Mouse (Mus musculus) kidney, embryonic 15.5 days (tissue): ENCODE measurements around the gene Fgfr2. TPM values are rescaled to one million over a fixed set of nuclear protein-coding genes. Genes with fewer than 3 reads are reported as not detected.
A peak's percentile ranks its signal among the peaks of the same experiment; 100 is the strongest.

Experiments
- ATAC-seq: fragments of 200-750 bp; cut with Nextera tagmentation; replicated peaks from 2 replicates; pipeline ENCODE4 v1.8.0; 2017; ENCODE audit warnings: moderate TSS enrichment; ENCODE audit not compliant: low FRiP score
- H3K27ac ChIP-seq: fragments of 300-500 bp; sonication (generic); 2 replicates; pipeline ENCODE4 v1.5.1; 2015; ENCODE audit warnings: mild to moderate bottlenecking, inconsistent platforms
- H3K27me3 ChIP-seq: fragments of 300-500 bp; sonication (generic); 2 replicates; pipeline ENCODE4 v1.6.1; 2015; ENCODE audit warnings: inconsistent platforms
- H3K36me3 ChIP-seq: fragments of 300-500 bp; sonication (generic); 2 replicates; pipeline ENCODE4 v1.6.1; 2015; ENCODE audit warnings: inconsistent platforms
- H3K4me1 ChIP-seq: fragments of 300-500 bp; sonication (generic); 2 replicates; pipeline ENCODE4 v1.6.1; 2015; ENCODE audit warnings: inconsistent platforms
- H3K4me2 ChIP-seq: fragments of 300-500 bp; sonication (generic); 2 replicates; pipeline ENCODE4 v1.6.1; 2015; ENCODE audit warnings: moderate library complexity, mild to moderate bottlenecking, inconsistent platforms
- H3K4me3 ChIP-seq: fragments of 300-500 bp; sonication (generic); replicated peaks from 2 replicates; pipeline ENCODE4 v1.5.1; 2015; ENCODE audit warnings: mild to moderate bottlenecking, inconsistent platforms
- H3K9ac ChIP-seq: fragments of 300-500 bp; sonication (generic); 2 replicates; pipeline ENCODE4 v1.6.1; 2015; ENCODE audit warnings: mild to moderate bottlenecking, inconsistent platforms
- H3K9me3 ChIP-seq: fragments of 300-500 bp; sonication (generic); replicated peaks from 2 replicates; pipeline ENCODE4 v1.6.1; 2016; ENCODE audit warnings: inconsistent platforms
- whole genome bisulfite sequencing: fragments of 180-500 bp; shearing (Covaris S2); methylation state at CpG from one replicate; pipeline ENCODE4 v1.1.7; 2015; ENCODE audit warnings: mixed read lengths; 5-methylcytosine and 5-hydroxymethylcytosine counted together
- polyA plus RNA-seq: library from polyadenylated mRNA; unstranded; fragments of >200 nt; fragmentation: Nextera tagmentation; extraction: Ambion mirVana; gene quantifications from 2 replicates; pipeline ENCODE4 v1.2.1, GENCODE M21; 2015

Gene Fgfr2
- polyA plus RNA-seq, 1 experiment from 2014 or later, result 104 TPM

DNA sequence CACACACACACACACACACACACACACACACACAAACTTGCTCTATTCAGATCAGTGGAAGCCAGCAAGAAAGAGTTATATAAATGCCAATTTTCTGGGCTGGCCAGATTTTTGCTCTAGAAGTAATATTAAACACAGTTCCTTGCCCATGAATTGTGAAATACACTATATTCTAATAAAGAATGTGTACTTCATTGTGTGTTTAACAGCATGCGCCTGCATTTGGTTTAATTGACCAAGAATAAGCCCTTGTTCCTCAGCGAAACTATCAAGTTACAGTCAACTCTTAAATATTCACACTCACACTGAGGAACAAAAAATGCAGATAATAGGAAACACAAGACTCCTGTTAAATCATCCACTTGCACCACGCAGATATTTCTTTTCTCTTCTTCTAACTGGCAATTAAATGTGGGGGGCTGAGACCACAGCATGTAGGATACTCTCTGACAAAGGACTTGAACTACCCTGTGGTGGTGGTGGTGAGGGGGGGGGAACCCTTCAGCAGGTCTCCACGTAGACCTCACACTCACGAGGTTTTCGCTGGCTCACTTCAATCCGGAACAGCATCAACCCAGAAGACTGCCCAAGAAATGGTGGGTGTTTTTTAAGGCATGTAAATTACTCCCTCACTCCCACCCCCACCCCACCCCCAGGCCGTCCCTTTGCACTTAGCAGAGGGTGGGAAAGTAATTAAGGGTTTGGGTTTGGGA, 2865.0 kb downstream of the Fgfr2 start:
- 25% methylated on average over 8 of the region's 8 CpGs for WGBS
- Histone ChIP-seq H3K27me3 (no peaks in the 10 kb centered on the region), H3K4me3 (peak overlapping the region; percentile 81; the same call in 1 of the 2 replicates), H3K9ac (no peak overlapping the region), H3K4me1 (peaks cover 93% of the 10 kb centered on the region), H3K4me2 (peak overlapping the region; percentile 86), H3K36me3 (peaks cover 21% of the 10 kb centered on the region), H3K9me3 (no peaks in the 10 kb centered on the region), H3K27ac (peak overlapping the region; percentile 69)
- no peak; the same call in 1 of the 2 replicates for ATAC-seq

DNA sequence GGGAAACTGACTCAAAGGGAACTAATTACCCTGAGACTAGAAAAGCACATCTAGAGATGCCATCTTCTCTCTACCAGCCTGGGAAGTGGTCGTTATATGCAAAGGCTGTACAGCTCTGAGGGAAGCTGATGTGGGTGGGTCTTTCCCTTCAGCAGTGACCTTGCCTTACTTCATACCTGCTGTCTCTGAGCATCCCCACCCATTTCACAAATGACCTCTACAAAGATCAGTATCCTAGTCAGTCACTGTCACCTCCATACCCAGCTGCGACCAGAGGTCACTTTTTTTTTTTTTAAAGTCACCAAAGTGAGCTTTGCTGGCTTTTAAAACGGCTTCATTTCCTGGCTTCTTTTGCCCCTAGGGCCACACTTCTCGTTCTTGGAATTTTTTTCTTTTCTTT, 2869.9 kb downstream of the Fgfr2 start:
- Histone ChIP-seq H3K9me3 (no peaks in the 10 kb centered on the region), H3K36me3 (0 out of 2 replicates have a peak, but pooled peaks cover 13% of the 10 kb centered on the region), H3K4me2 (no peak overlapping the region), H3K9ac (no peak overlapping the region), H3K27me3 (no peaks in the 10 kb centered on the region), H3K4me3 (no peak overlapping the region), H3K27ac (no peak overlapping the region), H3K4me1 (peaks cover 95% of the 10 kb centered on the region)
- ATAC-seq, result no peak
- 43% methylated on average over 4 of the region's 4 CpGs for WGBS

DNA sequence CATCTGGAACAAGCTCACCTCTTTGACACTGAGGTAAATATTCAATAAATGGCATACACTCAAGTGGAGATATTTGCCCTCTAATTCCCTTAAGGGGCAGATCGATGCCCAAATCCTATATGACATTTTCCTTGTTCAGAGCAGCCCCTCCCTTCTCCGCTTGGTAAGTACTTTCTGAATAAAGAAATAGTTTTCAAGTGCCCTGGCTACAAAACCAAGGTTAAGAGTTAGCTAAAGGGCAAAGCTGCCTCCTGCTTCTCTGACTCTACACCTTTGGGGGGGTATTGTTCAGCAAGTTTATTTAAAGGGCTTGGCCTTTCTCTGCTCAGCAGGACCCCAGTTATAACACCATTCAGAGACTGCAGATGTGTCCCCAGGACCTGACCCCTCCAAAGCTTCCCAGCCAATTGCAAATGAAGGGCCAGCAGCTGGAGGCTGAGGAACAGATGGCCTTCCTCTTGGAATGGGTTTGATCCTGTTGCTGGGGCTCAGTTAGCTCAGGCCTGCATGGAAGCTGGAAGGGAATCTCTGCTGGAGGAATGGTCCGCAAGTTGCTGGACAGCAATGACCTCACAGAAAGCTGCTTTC, 2871.1 kb downstream of the Fgfr2 start:
- Histone ChIP-seq H3K4me1 (peaks cover 95% of the 10 kb centered on the region), H3K27me3 (no peaks in the 10 kb centered on the region), H3K27ac (peak overlapping the region; percentile 68), H3K9ac (no peak overlapping the region), H3K36me3 (0 out of 2 replicates have a peak, but pooled peaks cover 13% of the 10 kb centered on the region), H3K9me3 (no peaks in the 10 kb centered on the region), H3K4me3 (no peak overlapping the region), H3K4me2 (no peak overlapping the region; the same call in 1 of the 2 replicates)
- ATAC-seq, result no peak
- WGBS, result 61% methylated on average over 3 of the region's 3 CpGs

DNA sequence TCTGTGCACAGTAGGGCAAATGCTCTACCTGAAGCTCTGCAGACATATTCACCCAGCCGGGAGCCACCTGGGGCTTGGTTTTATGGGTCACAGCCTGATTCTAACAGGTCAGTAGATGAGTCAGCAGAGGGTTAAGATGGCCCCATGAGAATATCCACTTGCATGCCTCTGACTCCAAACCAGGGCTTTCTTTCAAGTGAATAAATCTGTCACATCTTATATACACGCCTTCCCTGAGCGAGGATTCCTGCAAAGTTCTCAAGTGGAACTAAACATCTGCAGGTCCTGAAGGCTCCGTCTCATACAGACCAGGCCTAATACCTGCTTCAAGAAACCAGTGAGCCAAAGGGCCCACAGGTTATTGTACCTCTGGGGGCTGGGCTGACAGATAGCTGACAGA, 2872.2 kb downstream of the Fgfr2 start:
- WGBS, result 28% methylated on average over 4 of the region's 4 CpGs
- peak overlapping the region; percentile 13; the same call in 1 of the 2 replicates for H3K4me2 ChIP-seq
- H3K9me3 ChIP-seq, result no peaks in the 10 kb centered on the region
- peak; percentile 67 for ATAC-seq
- H3K27me3 ChIP-seq, result no peaks in the 10 kb centered on the region
- peaks cover 95% of the 10 kb centered on the region for H3K4me1 ChIP-seq
- H3K27ac ChIP-seq, result peak overlapping the region; percentile 68
- 0 out of 2 replicates have a peak, but pooled peaks cover 13% of the 10 kb centered on the region for H3K36me3 ChIP-seq
- no peak overlapping the region for H3K9ac ChIP-seq
- no peak overlapping the region for H3K4me3 ChIP-seq

- Histone ChIP-seq H3K27me3 (no peaks in the 10 kb centered on the region), H3K4me1 (peaks cover 100% of the 10 kb centered on the region), H3K36me3 (0 out of 2 replicates have a peak, but pooled peaks cover 12% of the 10 kb centered on the region), H3K4me3 (no peak overlapping the region), H3K9ac (no peak overlapping the region), H3K9me3 (no peaks in the 10 kb centered on the region), H3K4me2 (no peak overlapping the region), H3K27ac (no peak overlapping the region)
- ATAC-seq, result no peak
- 48% methylated on average over 7 of the region's 7 CpGs for WGBS
These were observed 2874.7 kb downstream of the Fgfr2 start for GRCm38 (mm10) chr7:130248403-130248802.

GRCm38 (mm10) chr7:130247831-130248230, 2875.3 kb downstream of the Fgfr2 start:
- Histone ChIP-seq H3K9me3 (no peaks in the 10 kb centered on the region), H3K4me2 (no peak overlapping the region), H3K36me3 (0 out of 2 replicates have a peak, but pooled peaks cover 6% of the 10 kb centered on the region), H3K27me3 (no peaks in the 10 kb centered on the region), H3K4me3 (no peak overlapping the region), H3K4me1 (peaks cover 99% of the 10 kb centered on the region), H3K27ac (no peak overlapping the region), H3K9ac (no peak overlapping the region)
- 66% methylated on average over 10 of the region's 10 CpGs for WGBS
- no peak for ATAC-seq

DNA sequence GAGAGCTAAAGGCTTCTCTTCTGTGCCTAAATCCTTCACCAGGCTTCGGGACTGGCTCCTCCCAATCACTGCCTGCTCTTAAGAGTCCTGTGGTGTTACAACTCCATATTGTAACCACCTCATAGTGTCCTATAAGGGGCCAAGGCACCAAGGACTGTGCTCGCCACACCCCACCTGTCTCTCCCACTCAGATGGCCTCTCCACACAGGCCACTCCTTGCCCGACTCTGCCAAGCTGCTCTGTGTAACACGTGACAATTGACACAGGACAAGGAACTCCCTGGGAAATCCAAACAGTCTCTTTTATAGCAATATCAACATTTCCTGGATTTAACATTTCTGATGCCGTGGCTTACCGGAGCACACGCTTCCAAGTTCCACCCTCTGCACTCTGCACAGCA, 2876.7 kb downstream of the Fgfr2 start:
- no peaks in the 10 kb centered on the region for H3K36me3 ChIP-seq
- 47% methylated on average over 7 of the region's 7 CpGs for WGBS
- no peak overlapping the region for H3K9ac ChIP-seq
- no peaks in the 10 kb centered on the region for H3K9me3 ChIP-seq
- no peaks in the 10 kb centered on the region for H3K27me3 ChIP-seq
- no peak overlapping the region for H3K4me3 ChIP-seq
- H3K4me2 ChIP-seq, result no peak overlapping the region
- ATAC-seq, result no peak
- no peak overlapping the region for H3K27ac ChIP-seq
- peaks cover 98% of the 10 kb centered on the region for H3K4me1 ChIP-seq

DNA sequence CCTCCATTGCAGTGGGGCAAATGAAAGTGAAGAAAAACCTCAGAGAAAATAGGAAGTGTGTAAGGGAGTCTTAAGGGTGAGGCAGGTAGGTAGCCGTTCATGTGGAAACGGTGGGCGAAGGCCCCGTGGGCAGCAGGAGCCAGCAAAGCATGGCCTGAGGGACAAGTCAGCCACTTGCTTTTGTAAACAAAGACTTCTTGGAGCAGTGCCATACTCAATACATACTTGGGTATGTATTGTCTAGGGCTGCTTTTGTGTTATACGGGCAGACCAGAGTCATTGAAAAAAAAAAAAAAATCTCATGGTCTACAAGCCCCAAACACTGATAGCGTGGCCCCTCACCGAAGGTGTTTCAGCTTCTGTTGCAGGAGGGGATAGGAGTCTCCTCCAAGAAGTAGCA, 2878.6 kb downstream of the Fgfr2 start:
- no peaks in the 10 kb centered on the region for H3K9me3 ChIP-seq
- H3K9ac ChIP-seq, result no peak overlapping the region
- H3K4me1 ChIP-seq, result peaks cover 92% of the 10 kb centered on the region
- WGBS, result 48% methylated on average over 7 of the region's 7 CpGs
- H3K27me3 ChIP-seq, result no peaks in the 10 kb centered on the region
- no peak overlapping the region for H3K4me2 ChIP-seq
- no peak for ATAC-seq
- H3K4me3 ChIP-seq, result no peak overlapping the region
- H3K27ac ChIP-seq, result no peak overlapping the region
- no peaks in the 10 kb centered on the region for H3K36me3 ChIP-seq

DNA sequence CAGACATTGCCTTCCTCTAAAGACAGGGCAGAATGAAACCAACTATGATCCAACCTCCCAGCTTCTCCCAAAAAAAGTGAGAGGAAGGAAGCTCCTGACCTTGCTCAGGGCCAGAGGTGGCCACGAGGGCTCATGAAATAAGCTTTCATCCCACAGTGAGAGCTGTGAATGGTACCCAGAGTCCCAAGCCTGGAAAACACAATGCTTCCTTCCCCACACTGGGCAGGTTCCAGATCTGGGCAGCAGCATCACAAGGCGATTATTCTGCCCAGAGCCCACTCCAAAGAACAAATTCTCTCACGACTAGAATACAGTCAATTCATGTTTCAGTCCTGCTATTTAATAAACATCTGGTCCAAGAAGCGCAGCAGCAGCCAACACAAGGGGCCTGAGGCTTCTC, 2879.3 kb downstream of the Fgfr2 start:
- Histone ChIP-seq H3K27ac (no peak overlapping the region), H3K4me1 (peaks cover 88% of the 10 kb centered on the region), H3K9me3 (no peaks in the 10 kb centered on the region), H3K9ac (no peak overlapping the region), H3K4me3 (no peak overlapping the region), H3K27me3 (no peaks in the 10 kb centered on the region), H3K4me2 (no peak overlapping the region), H3K36me3 (0 out of 2 replicates have a peak, but pooled peaks cover 4% of the 10 kb centered on the region)
- ATAC-seq, result no peak
- WGBS, result 73% methylated on average over 4 of the region's 4 CpGs

DNA sequence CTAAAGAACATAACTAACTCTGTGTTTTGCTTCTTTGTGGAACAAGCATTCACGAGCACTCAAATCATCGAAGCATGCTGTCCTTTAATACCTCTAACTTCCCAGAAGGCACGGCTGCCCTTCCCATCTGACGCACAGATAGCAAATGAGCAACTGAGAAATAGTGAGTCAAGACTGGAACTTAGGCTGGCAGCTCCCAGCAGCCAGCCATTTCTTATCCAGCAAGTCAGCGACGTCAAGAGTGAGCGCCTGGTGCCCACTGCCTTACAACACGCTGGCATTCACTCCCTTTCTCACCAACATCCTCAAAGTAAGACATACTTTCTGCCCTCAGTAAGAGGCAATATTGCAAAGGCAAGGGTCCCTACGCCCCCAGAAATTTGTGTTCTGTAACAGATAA, 2883.0 kb downstream of the Fgfr2 start:
- ATAC-seq, result no peak
- no peak overlapping the region for H3K9ac ChIP-seq
- H3K4me1 ChIP-seq, result peaks cover 76% of the 10 kb centered on the region
- H3K9me3 ChIP-seq, result no peaks in the 10 kb centered on the region
- H3K4me3 ChIP-seq, result no peak overlapping the region
- peaks cover 10% of the 10 kb centered on the region; the same call in 1 of the 2 replicates for H3K36me3 ChIP-seq
- no peaks in the 10 kb centered on the region for H3K27me3 ChIP-seq
- no peak overlapping the region for H3K27ac ChIP-seq
- 79% methylated on average over 9 of the region's 9 CpGs for WGBS
- H3K4me2 ChIP-seq, result no peak overlapping the region

DNA sequence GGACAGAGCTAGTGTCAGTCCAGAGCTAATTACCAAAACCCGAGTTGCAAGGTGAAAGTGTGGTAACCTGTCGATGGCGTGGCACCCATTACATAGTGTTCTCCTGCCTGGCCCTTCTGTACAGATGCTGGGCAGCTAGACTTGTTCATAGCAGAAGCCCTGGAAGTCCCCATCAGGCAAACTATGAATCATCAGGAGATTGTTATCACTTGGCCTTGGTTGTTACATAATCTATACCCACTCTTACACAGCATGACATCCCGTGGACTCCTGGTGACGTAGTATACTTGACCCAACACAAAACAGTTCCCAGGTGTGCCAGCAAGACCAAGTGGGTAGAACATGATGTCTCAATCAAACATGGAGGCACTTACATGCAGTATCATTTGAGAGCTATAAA, 2885.9 kb downstream of the Fgfr2 start:
- H3K27ac ChIP-seq, result no peak overlapping the region
- H3K4me1 ChIP-seq, result peaks cover 75% of the 10 kb centered on the region
- no peak overlapping the region for H3K4me2 ChIP-seq
- H3K9ac ChIP-seq, result no peak overlapping the region
- no peaks in the 10 kb centered on the region for H3K9me3 ChIP-seq
- peaks cover 17% of the 10 kb centered on the region; the same call in 1 of the 2 replicates for H3K36me3 ChIP-seq
- WGBS, result 68% methylated on average over 5 of the region's 5 CpGs
- ATAC-seq, result no peak; the same call in 1 of the 2 replicates
- no peaks in the 10 kb centered on the region for H3K27me3 ChIP-seq
- no peak overlapping the region for H3K4me3 ChIP-seq

DNA sequence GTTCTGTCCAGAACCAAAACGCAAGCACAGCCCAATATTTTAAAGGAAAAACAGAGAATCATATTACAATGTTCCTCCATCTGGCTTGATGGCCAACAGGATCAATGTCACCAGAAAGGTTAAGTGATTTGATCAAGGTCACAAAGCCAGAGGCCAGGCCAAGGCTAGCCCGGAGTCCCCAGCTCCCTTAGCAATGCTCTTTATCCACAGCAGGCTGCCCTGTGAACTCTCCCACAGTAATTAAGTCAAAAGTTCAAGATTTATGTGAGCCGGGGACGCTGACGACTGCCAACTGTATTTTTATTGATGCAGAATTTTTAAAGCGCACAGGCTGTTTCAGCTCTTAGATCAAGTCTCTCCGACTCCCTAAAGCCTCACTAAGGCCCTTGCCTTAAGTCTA, 2889.4 kb downstream of the Fgfr2 start:
- 16% methylated on average over 7 of the region's 7 CpGs for WGBS
- no peaks in the 10 kb centered on the region for H3K27me3 ChIP-seq
- ATAC-seq, result peak; percentile 81
- no peaks in the 10 kb centered on the region for H3K9me3 ChIP-seq
- H3K4me2 ChIP-seq, result no peak overlapping the region
- H3K36me3 ChIP-seq, result peaks cover 13% of the 10 kb centered on the region
- H3K4me1 ChIP-seq, result peaks cover 77% of the 10 kb centered on the region
- H3K4me3 ChIP-seq, result no peak overlapping the region
- no peak overlapping the region for H3K9ac ChIP-seq
- H3K27ac ChIP-seq, result peak overlapping the region; percentile 59; the same call in 1 of the 2 replicates
